Mouse (Mus musculus): ENCODE measurements around the gene Nars2. TPM values are rescaled to one million over a fixed set of nuclear protein-coding genes. Genes with fewer than 3 reads are reported as not detected.

Nars2 gene
- polyA plus RNA-seq, 1 experiment from 2014 or later: 17.4 TPM

DNA sequence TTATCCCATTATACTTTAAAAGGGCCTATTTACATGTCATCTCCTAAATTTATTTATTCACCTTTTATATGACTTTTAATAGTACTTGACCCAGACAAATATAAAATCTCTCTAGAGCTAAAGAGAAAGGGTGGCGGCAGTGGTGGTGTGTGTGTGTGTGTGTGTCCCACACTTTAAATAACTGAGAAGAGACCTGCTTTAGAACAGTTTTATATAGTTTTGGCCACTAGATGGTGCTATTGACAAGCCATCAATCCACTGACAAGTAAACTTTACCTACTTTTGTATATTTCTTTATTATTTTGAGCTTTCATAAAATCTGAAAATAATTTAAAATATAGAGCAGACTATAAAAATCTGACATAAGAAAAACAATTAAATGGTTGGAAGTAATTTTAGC, 19.1 kb downstream of the Nars2 start:
- peak; percentile 71 for DNase-seq (ENCODE audit: low spot score)

DNA sequence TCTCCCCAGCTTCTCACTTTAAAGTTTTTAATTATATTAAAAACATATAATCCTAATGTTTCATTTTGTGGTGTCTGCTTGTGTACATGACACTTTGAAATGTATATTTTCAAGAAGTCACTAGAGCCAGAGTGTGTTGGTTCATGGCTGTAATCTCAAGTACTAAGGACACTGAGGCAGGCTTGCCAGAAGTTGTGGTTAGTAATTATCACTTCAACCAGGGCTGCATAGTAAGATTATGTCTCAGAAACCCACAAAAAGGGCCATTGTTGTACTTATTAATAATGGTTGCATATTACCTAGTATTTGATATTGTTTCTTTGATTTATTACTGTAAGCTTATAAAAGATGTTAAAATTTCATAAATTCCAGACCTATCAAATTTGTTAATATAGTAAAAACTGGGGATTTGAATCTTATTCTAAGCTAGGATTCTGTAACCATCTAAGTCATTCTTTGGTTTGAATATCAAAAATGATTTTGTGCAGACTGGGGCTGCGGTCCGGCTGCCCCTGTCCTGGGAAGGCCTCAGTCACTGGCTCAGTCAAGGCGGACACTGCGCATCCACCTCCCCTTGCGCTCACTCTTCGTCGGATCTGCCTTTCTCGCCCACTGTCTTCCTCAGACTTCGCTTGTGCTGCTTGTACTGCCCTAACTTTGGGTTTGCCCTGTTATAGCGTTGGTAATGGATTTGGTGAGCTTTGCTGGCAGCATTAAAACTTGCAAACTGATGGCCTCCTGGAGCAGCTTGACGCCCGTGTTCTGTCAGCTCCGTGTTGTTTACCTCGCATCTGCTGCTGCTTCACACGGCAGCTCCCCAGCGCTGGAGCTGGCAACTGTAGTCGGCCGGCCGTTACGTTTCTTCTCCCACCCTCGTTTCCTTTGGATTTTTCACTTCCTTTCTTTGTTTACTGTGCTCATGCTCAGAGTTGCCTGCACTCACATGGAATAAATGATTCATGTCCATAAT, 20.0 kb downstream of the Nars2 start:
- no peak for DNase-seq (ENCODE audit: low spot score)

- no peak for DNase-seq (ENCODE audit: low spot score)
Observed at GRCm38 (mm10) chr7:96972138-96972904, 21.0 kb downstream of the Nars2 start.

DNA sequence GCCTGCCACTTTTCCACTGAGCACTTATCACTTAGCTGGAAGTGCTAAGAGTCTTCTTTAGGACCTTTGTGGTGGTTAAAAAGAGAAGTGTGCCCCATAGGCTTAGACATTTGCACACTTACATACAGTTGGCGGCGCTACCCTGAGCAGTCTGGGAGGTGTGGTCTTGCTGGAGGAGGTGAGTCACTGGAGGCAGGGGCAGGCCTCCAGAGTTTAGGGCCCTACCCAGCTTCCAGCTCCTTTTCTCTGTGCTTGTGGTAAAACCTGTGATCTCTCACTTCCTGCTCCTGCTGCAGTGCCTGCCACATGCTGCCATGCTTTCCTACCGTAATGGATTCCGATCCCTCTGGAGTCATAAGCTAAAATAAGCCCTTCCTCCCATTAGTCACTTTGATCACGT, 24.6 kb downstream of the Nars2 start:
- DNase-seq (ENCODE audit: low spot score): no peak

DNA sequence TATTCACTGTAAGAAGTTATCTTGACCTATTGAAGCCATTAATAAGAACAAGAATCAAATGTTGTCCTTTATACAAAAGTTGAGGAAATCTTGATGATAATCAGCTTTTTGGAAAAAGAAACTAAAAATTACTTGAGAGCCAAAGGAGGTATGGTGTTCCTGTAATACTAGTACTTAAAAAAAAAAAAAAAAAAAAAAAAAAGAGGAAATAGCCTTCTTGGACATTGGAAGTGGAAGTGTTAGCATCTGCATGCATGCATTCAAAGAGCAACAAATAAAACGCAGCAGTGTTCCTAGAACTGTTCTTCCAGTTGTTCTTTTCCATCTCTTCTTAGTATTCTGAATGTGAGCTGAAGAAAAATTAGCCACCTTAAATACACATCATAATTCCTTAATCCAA, 25.9 kb downstream of the Nars2 start:
- DNase-seq (ENCODE audit: low spot score): no peak

DNA sequence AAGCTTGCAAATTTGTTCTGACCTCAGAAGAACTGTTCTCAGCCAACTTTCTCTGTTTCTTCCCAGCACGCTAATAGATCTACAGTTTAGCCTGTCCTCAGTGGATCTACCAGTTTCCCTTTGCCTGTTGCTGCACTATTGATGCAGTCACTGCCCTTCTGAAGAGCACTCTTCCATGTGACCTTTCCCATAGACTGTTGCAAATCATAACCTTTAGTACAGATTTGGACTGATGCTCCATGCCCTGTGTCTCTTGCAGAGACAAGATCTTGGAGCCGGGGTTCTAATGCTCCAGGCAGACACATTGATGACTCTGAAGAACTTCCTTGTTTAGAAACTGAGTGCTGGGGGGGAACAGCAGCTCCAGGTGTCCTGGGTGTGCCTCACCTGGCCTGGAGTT, 30.1 kb downstream of the Nars2 start:
- no peak for DNase-seq (ENCODE audit: low spot score)

DNA sequence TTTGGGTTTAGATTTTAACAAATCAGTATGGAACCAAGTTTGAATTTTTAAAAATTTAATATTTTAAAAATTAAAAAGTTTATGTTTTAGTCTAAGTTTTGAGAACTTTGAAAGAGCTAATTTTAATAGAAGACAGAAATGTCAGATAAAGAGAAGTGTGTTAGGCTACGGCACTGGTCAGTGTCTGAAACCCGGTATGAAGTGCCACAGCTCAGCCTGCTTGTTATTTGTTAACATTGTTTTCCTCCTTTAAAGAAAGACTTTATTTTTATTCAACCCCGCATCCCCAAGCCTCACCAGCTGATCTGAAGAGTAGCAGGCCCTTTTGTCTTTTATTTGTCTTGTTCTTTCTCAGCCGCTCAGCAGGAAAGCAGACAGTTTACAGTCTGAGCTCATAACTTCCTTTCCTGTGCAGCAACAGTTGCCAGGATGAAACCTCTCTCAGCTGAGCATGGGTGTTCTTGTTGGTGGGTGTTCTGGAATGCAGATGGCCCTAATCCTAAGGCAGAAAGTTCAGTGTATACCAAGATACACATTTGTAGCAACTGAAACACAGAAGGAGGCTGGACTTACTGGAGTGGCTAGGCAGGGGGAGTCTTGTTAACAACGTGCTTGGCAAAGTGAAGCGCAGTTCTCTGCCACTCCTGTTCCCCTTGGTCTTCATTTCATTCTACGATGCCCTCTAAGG, 32.5 kb downstream of the Nars2 start:
- DNase-seq (ENCODE audit: low spot score): no peak

- no peak for DNase-seq (ENCODE audit: low spot score)
Observed at GRCm38 (mm10) chr7:96985798-96986197, 34.5 kb downstream of the Nars2 start.

- no peak for DNase-seq (ENCODE audit: low spot score)
Observed at GRCm38 (mm10) chr7:96986795-96987445, 35.6 kb downstream of the Nars2 start.

GRCm38 (mm10) chr7:96987676-96988075, 36.4 kb downstream of the Nars2 start:
- no peak for DNase-seq (ENCODE audit: low spot score)

DNA sequence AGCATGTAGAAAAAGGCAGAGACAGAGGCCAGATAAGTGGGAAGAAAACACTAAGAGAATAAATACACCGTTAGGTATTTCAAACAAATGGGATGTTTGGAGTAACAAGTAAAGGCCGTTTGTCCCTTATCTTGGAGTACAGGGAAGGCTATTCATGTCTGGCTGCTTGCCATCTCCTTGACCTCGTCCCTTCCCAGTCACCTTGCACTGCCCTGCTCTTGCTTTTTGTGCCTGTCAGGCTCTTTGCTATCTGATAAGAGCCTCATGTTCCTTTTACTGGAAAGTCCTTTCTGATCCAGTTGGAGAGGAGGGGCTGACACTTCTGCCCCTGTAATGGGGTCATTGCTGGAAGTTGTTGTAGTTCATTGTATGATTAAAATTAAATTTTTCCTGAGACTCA, 61.7 kb downstream of the Nars2 start:
- DNase-seq (ENCODE audit: low spot score): no peak

DNA sequence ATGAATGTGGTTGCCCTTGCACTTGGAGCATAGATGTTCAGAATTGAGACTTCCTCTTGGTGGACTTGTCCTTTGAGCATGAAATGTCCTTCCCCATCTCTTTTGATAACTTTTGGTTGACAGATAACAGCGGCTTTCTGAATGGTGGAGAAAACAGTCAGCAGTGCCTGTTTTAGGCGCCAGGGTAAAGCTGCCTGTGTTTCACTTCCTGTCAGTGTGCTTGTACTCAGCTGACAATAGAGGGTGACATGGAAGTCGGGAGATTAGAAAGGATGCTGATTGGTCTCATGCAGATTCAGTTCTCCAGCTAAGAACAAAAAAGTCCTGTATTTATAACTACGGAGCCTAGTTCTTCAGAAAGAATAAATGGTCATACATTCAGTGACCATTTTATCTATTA, 66.7 kb downstream of the Nars2 start:
- DNase-seq (ENCODE audit: low spot score): peak; percentile 10

- no peak for DNase-seq (ENCODE audit: low spot score)
Observed at GRCm38 (mm10) chr7:97018418-97018817, 67.1 kb downstream of the Nars2 start.

- DNase-seq (ENCODE audit: low spot score): no peak
Observed at GRCm38 (mm10) chr7:97019303-97019702, 68.0 kb downstream of the Nars2 start.

- no peak for DNase-seq (ENCODE audit: low spot score)
Observed at GRCm38 (mm10) chr7:97026772-97027358, 75.6 kb downstream of the Nars2 start.

DNA sequence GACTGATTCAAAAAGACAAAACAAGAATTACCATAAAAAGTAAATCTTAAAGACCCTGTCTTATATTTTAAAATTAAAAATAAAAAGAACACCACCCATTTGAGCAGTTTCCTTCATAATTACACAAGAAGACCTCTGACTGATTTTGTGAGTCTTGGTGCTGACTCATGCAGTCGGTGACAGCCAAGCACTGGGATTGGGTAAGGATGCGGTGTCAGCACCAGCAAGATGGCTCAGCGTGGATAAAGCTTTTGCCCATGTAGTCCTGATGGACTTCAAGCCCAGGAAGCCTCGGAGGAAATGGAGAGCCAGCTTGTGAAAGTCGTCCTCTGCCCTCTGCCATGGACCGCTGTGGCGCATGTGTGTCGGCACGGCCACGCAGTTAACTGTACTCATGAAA, 77.8 kb downstream of the Nars2 start:
- DNase-seq (ENCODE audit: low spot score): no peak

GRCm38 (mm10) chr7:97032412-97032811, 81.1 kb downstream of the Nars2 start:
- no peak for DNase-seq (ENCODE audit: low spot score)

GRCm38 (mm10) chr7:97039641-97040040, 88.3 kb downstream of the Nars2 start:
- DNase-seq (ENCODE audit: low spot score): no peak

DNA sequence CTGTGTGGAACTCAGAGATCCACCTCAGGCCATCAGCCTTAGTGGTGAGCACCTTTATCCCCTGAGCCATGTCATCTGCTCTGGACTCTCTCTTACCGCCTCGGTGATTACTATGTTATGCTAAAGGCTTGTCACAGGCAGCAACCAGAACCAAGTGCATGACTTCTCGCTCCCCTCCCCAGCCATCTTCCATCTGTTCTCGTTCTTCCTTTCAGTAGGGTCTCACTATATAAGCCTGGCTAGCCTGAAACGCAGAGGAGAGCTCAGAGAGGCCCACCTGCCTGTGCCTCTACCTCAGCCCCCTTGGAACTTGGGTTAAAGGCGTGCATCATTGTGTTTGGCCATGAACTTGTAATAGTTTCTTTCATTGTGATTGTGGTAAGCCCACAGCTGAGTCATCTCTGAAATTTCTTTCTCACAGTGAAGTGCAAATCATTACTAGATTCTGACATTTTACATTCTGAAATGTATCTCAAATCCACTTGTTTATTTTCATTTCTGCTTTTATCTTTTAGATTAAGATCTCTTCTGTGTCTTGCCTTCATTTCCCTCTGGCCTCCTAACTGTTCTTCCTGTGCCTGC, 90.7 kb downstream of the Nars2 start:
- no peak for DNase-seq (ENCODE audit: low spot score)

- DNase-seq (ENCODE audit: low spot score): no peak
Observed at GRCm38 (mm10) chr7:97042981-97043380, 91.7 kb downstream of the Nars2 start.

- DNase-seq (ENCODE audit: low spot score): no peak
Observed at GRCm38 (mm10) chr7:97060966-97061365, 109.7 kb downstream of the Nars2 start.
